Mouse (Mus musculus): ENCODE data around the gene Fancb.

The Fancb gene

GRCm38 (mm10) chrX:164980193-164980775 is at the start of gene Fancb, which contains the start of gene Mospd2:
Fancb (plus strand) TSS chrX:164980592.
Mospd2 (minus strand) TSS chrX:164980375.
- peak; percentile 84 for DNase-seq

GRCm38 (mm10) chrX:164941540-164941939 is 38.9 kb upstream of the Fancb start:
- DNase-seq, result no peak

- no peak for DNase-seq
Measured at GRCm38 (mm10) chrX:164951858-164952576, 28.4 kb upstream of the Fancb start.

- DNase-seq, result no peak
Measured at GRCm38 (mm10) chrX:164952601-164953375, 27.6 kb upstream of the Fancb start.

- no peak for DNase-seq
Measured at GRCm38 (mm10) chrX:164965750-164966448, 14.5 kb upstream of the Fancb start.

- DNase-seq, result no peak
Measured at GRCm38 (mm10) chrX:164971206-164971605, 9.2 kb upstream of the Fancb start.

GRCm38 (mm10) chrX:164978866-164979265 is 1.5 kb upstream of the Fancb start:
- DNase-seq, result no peak

- no peak for DNase-seq
Measured at GRCm38 (mm10) chrX:165003141-165003540, 22.7 kb downstream of the Fancb start.

GRCm38 (mm10) chrX:165004779-165005324 is 24.5 kb downstream of the Fancb start, which contains the start of gene Gm17604:
Gm17604 (minus strand) TSS chrX:165004829.
- DNase-seq, result no peak
